Mouse (Mus musculus) CH12.LX (cell line): ENCODE data around the gene Oxsr1. TPM values are rescaled to one million over a fixed set of nuclear protein-coding genes. Genes with fewer than 3 reads are reported as not detected.

ENCODE experiments used
- DNase-seq: peaks from one replicate; pipeline ENCODE4 v3.0.0-alpha.2; 2013; ENCODE audit errors: extremely low read depth
- H3K27ac ChIP-seq: 2 replicates; pipeline ENCODE4 v1.5.1; 2012; ENCODE audit warnings: low read depth, mild to moderate bottlenecking, control low read depth, moderate library complexity; ENCODE audit not compliant: insufficient read depth
- H3K27me3 ChIP-seq: replicated peaks from 2 replicates; pipeline ENCODE3; 2012; ENCODE audit warnings: inconsistent platforms
- H3K36me3 ChIP-seq, 2 experiments: replicated peaks in 1 of 2; 2 replicates each; pipeline versions ENCODE3 to v1.6.1; 2012; ENCODE audit warnings: inconsistent platforms in 1 of 2, low read length in 1 of 2, mild to moderate bottlenecking in 1 of 2, mixed read lengths in 1 of 2, moderate library complexity in 1 of 2; ENCODE audit not compliant: control insufficient read depth in 1 of 2, insufficient read depth in 1 of 2
- H3K4me1 ChIP-seq, 2 experiments: 2 replicates each; pipeline ENCODE4 v1.6.1; 2012; ENCODE audit warnings: inconsistent platforms in 1 of 2, moderate library complexity in 1 of 2; ENCODE audit not compliant: insufficient read depth in 2 of 2, control insufficient read depth in 1 of 2
- H3K4me2 ChIP-seq: 2 replicates; pipeline ENCODE4 v1.6.1; 2012; ENCODE audit warnings: low read depth, mild to moderate bottlenecking, control low read depth; ENCODE audit not compliant: poor library complexity, insufficient read depth, severe bottlenecking
- H3K4me3 ChIP-seq, 3 experiments: fragments of 150-350 bp in 1 of 3; sonication (generic) in 1 of 3; replicated peaks in 1 of 3; 2 replicates each; pipeline versions ENCODE3 to v1.5.1; 2011 to 2012; ENCODE audit warnings: low read depth in 2 of 3, low read length in 2 of 3, mild to moderate bottlenecking in 2 of 3, moderate library complexity in 2 of 3, control low read depth in 1 of 3, improper control_type of control experiment in 1 of 3, inconsistent platforms in 1 of 3, mixed read lengths in 1 of 3; ENCODE audit not compliant: poor library complexity in 1 of 3
- H3K79me2 ChIP-seq: replicated peaks from 2 replicates; pipeline ENCODE4 v1.6.1; 2012; ENCODE audit warnings: mild to moderate bottlenecking, moderate library complexity; ENCODE audit not compliant: control insufficient read depth, poor library complexity, insufficient read depth, severe bottlenecking; ENCODE audit errors: extremely low read depth
- H3K9ac ChIP-seq: 2 replicates; pipeline ENCODE4 v1.6.1; 2012; ENCODE audit warnings: low read depth, mild to moderate bottlenecking, control low read depth, moderate library complexity; ENCODE audit not compliant: insufficient read depth
- H3K9me3 ChIP-seq: replicated peaks from 2 replicates; pipeline ENCODE3; 2012; ENCODE audit warnings: low read length, inconsistent platforms, mixed read lengths
- BHLHE40 ChIP-seq: IDR thresholded peaks from 2 replicates; pipeline ENCODE4 v1.6.1; 2011; ENCODE audit warnings: mild to moderate bottlenecking, low read depth, low read length, improper control_type of control experiment
- CHD1 ChIP-seq: IDR thresholded peaks from 2 replicates; pipeline ENCODE4 v1.6.1; 2012; ENCODE audit warnings: low read depth, low read length, improper control_type of control experiment, inconsistent platforms
- CTCF ChIP-seq, 2 experiments: IDR thresholded peaks in 1 of 2; conservative IDR thresholded peaks in 1 of 2; 2 replicates each; pipeline ENCODE4 v1.5.1; 2011 to 2012; ENCODE audit warnings: low read depth in 2 of 2, low read length in 2 of 2, improper control_type of control experiment in 1 of 2, inconsistent platforms in 1 of 2, mild to moderate bottlenecking in 1 of 2, moderate library complexity in 1 of 2
- E2F4 ChIP-seq: IDR thresholded peaks from 2 replicates; pipeline ENCODE4 v1.6.1; 2011; ENCODE audit warnings: low read depth, low read length, improper control_type of control experiment; ENCODE audit not compliant: insufficient replicate concordance
- ELF1 ChIP-seq: IDR thresholded peaks from 2 replicates; pipeline ENCODE4 v1.6.1; 2014; ENCODE audit warnings: low read depth, mild to moderate bottlenecking, inconsistent platforms, low read length, improper control_type of control experiment
- EP300 ChIP-seq: IDR thresholded peaks from 2 replicates; pipeline ENCODE4 v1.6.1; 2011; ENCODE audit warnings: low read length, improper control_type of control experiment
- ETS1 ChIP-seq: conservative IDR thresholded peaks from 2 replicates; pipeline ENCODE4 v1.6.1; 2012; ENCODE audit warnings: low read depth, mild to moderate bottlenecking, inconsistent platforms, low read length, improper control_type of control experiment, moderate library complexity
- GABPA ChIP-seq: IDR thresholded peaks from 2 replicates; pipeline ENCODE4 v1.6.1; 2012; ENCODE audit warnings: low read depth, low read length, improper control_type of control experiment, inconsistent platforms; ENCODE audit not compliant: insufficient replicate concordance
- HCFC1 ChIP-seq: IDR thresholded peaks from 2 replicates; pipeline ENCODE4 v1.6.1; 2012; ENCODE audit warnings: low read depth, mild to moderate bottlenecking, inconsistent platforms, low read length, improper control_type of control experiment
- KAT2A ChIP-seq: IDR thresholded peaks from 2 replicates; pipeline ENCODE4 v1.6.1; 2012; ENCODE audit warnings: low read length, improper control_type of control experiment, inconsistent platforms; ENCODE audit not compliant: insufficient replicate concordance
- MAZ ChIP-seq: IDR thresholded peaks from 2 replicates; pipeline ENCODE4 v1.6.1; 2012; ENCODE audit warnings: low read depth, mild to moderate bottlenecking, inconsistent platforms, low read length, improper control_type of control experiment, moderate library complexity
- NELFE ChIP-seq: IDR thresholded peaks from 2 replicates; pipeline ENCODE4 v1.6.1; 2011; ENCODE audit warnings: low read depth, low read length, improper control_type of control experiment
- NRF1 ChIP-seq: IDR thresholded peaks from 2 replicates; pipeline ENCODE4 v1.6.1; 2014; ENCODE audit warnings: low read depth, mild to moderate bottlenecking, inconsistent platforms, low read length, improper control_type of control experiment, moderate library complexity
- PAX5 ChIP-seq: IDR thresholded peaks from 2 replicates; pipeline ENCODE4 v1.6.1; 2012; ENCODE audit warnings: low read length, inconsistent platforms, mixed read lengths
- RAD21 ChIP-seq: IDR thresholded peaks from 2 replicates; pipeline ENCODE4 v1.6.1; 2011; ENCODE audit warnings: low read depth, mild to moderate bottlenecking, low read length, improper control_type of control experiment, moderate library complexity
- SIN3A ChIP-seq: IDR thresholded peaks from 2 replicates; pipeline ENCODE4 v1.6.1; 2012; ENCODE audit warnings: low read length, improper control_type of control experiment, inconsistent platforms
- TBP ChIP-seq: conservative IDR thresholded peaks from 2 replicates; pipeline ENCODE4 v1.6.1; 2011; ENCODE audit warnings: low read depth, low read length, improper control_type of control experiment
- UBTF ChIP-seq: IDR thresholded peaks from 2 replicates; pipeline ENCODE4 v1.6.1; 2012; ENCODE audit warnings: low read depth, mild to moderate bottlenecking, inconsistent platforms, low read length, improper control_type of control experiment, moderate library complexity
- USF1 ChIP-seq: IDR thresholded peaks from 2 replicates; pipeline ENCODE4 v1.6.1; 2014; ENCODE audit warnings: low read depth, mild to moderate bottlenecking, inconsistent platforms, low read length, improper control_type of control experiment
- USF2 ChIP-seq: conservative IDR thresholded peaks from 2 replicates; pipeline ENCODE4 v1.6.1; 2011; ENCODE audit warnings: low read depth, low read length, improper control_type of control experiment
- ZC3H11A ChIP-seq: IDR thresholded peaks from 2 replicates; pipeline ENCODE4 v1.6.1; 2012; ENCODE audit warnings: low read depth, mild to moderate bottlenecking, inconsistent platforms, low read length, improper control_type of control experiment
- ZKSCAN1 ChIP-seq: IDR thresholded peaks from 2 replicates; pipeline ENCODE4 v1.6.1; 2012; ENCODE audit warnings: low read depth, inconsistent platforms, low read length, improper control_type of control experiment, borderline replicate concordance
- ZMIZ1 ChIP-seq: IDR thresholded peaks from 2 replicates; pipeline ENCODE4 v1.6.1; 2012; ENCODE audit warnings: low read depth, mild to moderate bottlenecking, inconsistent platforms, low read length, improper control_type of control experiment
- ZNF384 ChIP-seq: IDR thresholded peaks from 2 replicates; pipeline ENCODE4 v1.6.1; 2012; ENCODE audit warnings: low read depth, low read length, improper control_type of control experiment, inconsistent platforms
- dilution Hi-C: fragments of 300-500 bp; cut with MboI; formaldehyde crosslinking; loops from 2 replicates; pipeline ENCODE4 v1.14.3; 2020; ENCODE audit warnings: low sequenced_read_pairs; ENCODE audit not compliant: extremely low pct_unique_long_range_greater_than_20kb, extremely low pct_ligation_motif_present
- in situ Hi-C: fragments of 300-500 bp; cut with MboI; formaldehyde crosslinking; loops from 3 replicates; pipeline ENCODE4 v1.14.3; 2019; ENCODE audit warnings: low sequenced_read_pairs, low pct_ligation_motif_present, low pct_unique_long_range_greater_than_20kb, mixed read lengths
- polyA plus RNA-seq: library from polyadenylated mRNA; unstranded; fragments of >175 nt; gene quantifications from 2 replicates; pipeline ENCODE4 v1.2.1, GENCODE M21; 2012; ENCODE audit warnings: low read depth; ENCODE audit not compliant: insufficient read length
- total RNA-seq, 2 experiments: library from RNA; depleted of rRNA; stranded (reverse); fragments of 300-350 nt in 1 of 2; fragments of >200 nt in 1 of 2; gene quantifications; 2 replicates each; pipeline ENCODE4 v1.2.3; 2012 to 2014

The Oxsr1 gene
- total and polyA plus RNA-seq, 3 experiments = 22.1 to 36.1 (median 33.3) TPM

DNA sequence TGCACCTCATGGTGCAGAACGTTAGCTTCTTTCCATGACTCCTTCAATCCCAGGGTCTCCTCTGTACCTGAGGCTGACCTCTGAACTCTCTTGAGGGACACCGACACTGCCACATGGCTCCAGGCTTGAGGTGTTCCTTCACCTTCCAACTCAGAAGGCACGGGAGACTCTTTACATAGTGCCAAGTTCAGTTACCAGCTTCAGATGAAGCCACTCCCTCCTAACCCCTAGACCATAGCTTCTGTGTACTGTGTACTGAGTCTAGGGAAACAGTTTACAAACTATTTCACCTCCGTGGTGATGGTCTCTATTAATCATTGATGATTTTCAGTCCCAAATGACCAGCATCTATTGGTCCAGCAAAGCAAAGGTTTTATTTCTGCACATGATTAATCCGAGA lies 120.6 kb downstream of the Oxsr1 start:
- no peak overlapping the region for H3K9ac ChIP-seq
- no peak overlapping the region for H3K4me2 ChIP-seq
- no peaks in the 10 kb centered on the region for H3K79me2 ChIP-seq
- peaks cover 4% of the 10 kb centered on the region for H3K27me3 ChIP-seq
- no peak for TF ChIP-seq ZMIZ1
- TF ChIP-seq UBTF = no peak
- TF ChIP-seq USF2 = no peak
- TF ChIP-seq E2F4 = no peak
- no peak for TF ChIP-seq GABPA
- TF ChIP-seq PAX5 = no peak
- no peak for TF ChIP-seq NELFE
- no peak for TF ChIP-seq TBP
- TF ChIP-seq ZKSCAN1 = no peak
- no peak for TF ChIP-seq NRF1
- TF ChIP-seq ETS1 = no peak
- no peak for TF ChIP-seq CTCF (conservative IDR thresholded peaks at IDR 0.05 in 1 of 2, IDR thresholded peaks at IDR 0.05 in 1 of 2; ENCODE audit: low read depth in 2 of 2, low read length in 2 of 2)
- H3K27ac ChIP-seq = no peak overlapping the region
- no peaks in the 10 kb centered on the region for H3K4me1 ChIP-seq
- no peak overlapping the region for H3K4me3 ChIP-seq
- peaks cover 2% of the 10 kb centered on the region for H3K9me3 ChIP-seq
- no peak for DNase-seq
- no peaks in the 10 kb centered on the region for H3K36me3 ChIP-seq
- in situ Hi-C loops (no loop called here), dilution Hi-C loops (no loop called here)

DNA sequence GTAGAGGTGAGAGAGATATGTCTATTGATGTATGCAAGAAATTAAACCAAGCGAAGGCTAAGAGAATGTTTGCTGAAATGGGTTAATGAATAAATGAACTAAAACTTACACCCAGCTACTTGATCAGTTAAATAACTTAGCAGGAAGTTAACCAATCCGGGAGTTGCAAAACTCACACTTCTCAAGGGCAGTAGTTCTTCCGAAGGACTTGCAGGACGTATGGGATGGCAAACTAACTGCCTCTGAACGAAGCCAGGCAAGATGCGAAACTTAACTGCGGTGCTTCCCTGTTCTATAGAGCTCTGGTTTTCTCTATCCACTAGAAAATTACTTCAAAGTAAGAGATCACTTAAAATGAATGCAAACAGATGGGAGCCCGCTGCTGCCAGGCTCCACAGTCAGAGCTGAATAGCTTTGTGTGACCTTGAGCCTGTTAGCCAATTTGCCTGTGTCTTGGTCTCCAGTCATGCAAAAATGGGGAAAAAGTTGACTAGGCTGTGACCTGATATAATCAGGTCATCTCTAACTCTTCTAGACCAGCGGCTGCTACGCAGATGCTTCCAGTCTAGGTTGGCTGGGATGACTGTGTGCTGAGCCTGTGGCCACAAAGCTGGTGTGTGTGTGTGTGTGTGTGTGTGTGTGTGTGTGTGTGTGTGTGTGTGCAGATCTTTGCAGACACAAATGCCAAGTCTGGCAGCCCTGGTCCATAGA lies 122.9 kb downstream of the Oxsr1 start:
- TF ChIP-seq KAT2A (no peak), E2F4 (no peak), ZMIZ1 (no peak), CHD1 (no peak), RAD21 (no peak), NELFE (no peak), USF1 (no peak), ZNF384 (no peak), EP300 (no peak), ZC3H11A (no peak), MAZ (no peak), SIN3A (no peak), ETS1 (no peak), HCFC1 (no peak), BHLHE40 (no peak), ELF1 (no peak)
- H3K27ac ChIP-seq = no peak overlapping the region
- no peak overlapping the region for H3K4me3 ChIP-seq
- DNase-seq = no peak
- H3K27me3 ChIP-seq = peaks cover 4% of the 10 kb centered on the region
- in situ Hi-C loops (no loop called here), dilution Hi-C loops (no loop called here)
- peaks cover 2% of the 10 kb centered on the region for H3K9me3 ChIP-seq
- H3K4me2 ChIP-seq = no peak overlapping the region
- H3K79me2 ChIP-seq = no peaks in the 10 kb centered on the region
- H3K36me3 ChIP-seq = no peaks in the 10 kb centered on the region
- no peaks in the 10 kb centered on the region for H3K4me1 ChIP-seq
- H3K9ac ChIP-seq = no peak overlapping the region
